Mouse (Mus musculus): ENCODE results near the gene Arhgef3. TPM values are rescaled to one million over a fixed set of nuclear protein-coding genes. Genes with fewer than 3 reads are reported as not detected.

Gene Arhgef3
- polyA plus RNA-seq, 1 experiment from 2014 or later = 8.6 TPM

- H3K27me3 ChIP-seq (ENCODE audit: insufficient read depth, poor library complexity, severe bottlenecking) = no peaks in the 10 kb centered on the region
- no peaks in the 10 kb centered on the region for H3K36me3 ChIP-seq
- peaks cover 5% of the 10 kb centered on the region for H3K4me1 ChIP-seq
- no peak for DNase-seq (ENCODE audit: low spot score)
- 76% methylated on average over 3 of the region's 3 CpGs for WGBS
- H3K4me3 ChIP-seq = no peak overlapping the region
- no peak overlapping the region for H3K27ac ChIP-seq
- no peaks in the 10 kb centered on the region for H3K9me3 ChIP-seq
Measured at GRCm38 (mm10) chr14:27277259-27277658, 162.6 kb downstream of the Arhgef3 start.

DNA sequence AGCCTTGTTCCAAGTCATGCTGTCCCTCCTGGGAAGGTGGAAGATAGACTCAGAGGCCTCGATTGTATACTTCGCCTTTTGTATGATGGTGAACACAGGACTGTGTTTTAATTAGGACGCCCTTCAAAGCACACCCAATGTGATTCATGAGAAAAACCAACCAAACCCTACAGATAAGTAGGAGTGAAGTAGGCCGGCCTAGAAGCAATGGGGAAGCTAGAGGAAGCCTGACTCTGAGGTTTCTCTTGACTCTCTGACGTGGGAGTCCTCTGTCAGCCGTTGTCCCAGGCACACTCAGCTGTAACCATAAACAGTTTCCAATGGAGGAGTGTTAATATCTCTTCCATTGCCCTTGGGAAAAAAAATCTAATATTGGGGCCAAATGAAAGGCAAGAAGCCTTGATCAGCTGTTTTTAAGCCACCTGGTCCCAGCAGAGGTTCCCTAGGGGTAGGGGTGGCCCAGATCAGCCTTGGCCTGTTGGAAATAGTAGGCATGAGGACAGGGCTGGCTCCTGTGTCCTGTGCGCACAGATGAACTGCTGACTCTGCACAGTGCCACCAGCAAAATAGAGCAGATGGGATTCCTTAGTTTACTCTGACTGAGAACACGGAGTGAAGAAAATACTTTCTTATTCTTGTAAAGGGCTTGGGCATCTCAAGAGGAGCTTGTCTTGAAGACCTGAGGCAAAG lies 165.6 kb downstream of the Arhgef3 start:
- no peaks in the 10 kb centered on the region for H3K36me3 ChIP-seq
- no peak overlapping the region for H3K4me3 ChIP-seq
- no peak overlapping the region for H3K27ac ChIP-seq
- H3K27me3 ChIP-seq (ENCODE audit: insufficient read depth, poor library complexity, severe bottlenecking) = no peaks in the 10 kb centered on the region
- DNase-seq (ENCODE audit: low spot score) = no peak
- no peaks in the 10 kb centered on the region for H3K9me3 ChIP-seq
- WGBS = 85% methylated on average over 8 of the region's 8 CpGs
- H3K4me1 ChIP-seq = peaks cover 5% of the 10 kb centered on the region; the same call in 1 of the 2 replicates

DNA sequence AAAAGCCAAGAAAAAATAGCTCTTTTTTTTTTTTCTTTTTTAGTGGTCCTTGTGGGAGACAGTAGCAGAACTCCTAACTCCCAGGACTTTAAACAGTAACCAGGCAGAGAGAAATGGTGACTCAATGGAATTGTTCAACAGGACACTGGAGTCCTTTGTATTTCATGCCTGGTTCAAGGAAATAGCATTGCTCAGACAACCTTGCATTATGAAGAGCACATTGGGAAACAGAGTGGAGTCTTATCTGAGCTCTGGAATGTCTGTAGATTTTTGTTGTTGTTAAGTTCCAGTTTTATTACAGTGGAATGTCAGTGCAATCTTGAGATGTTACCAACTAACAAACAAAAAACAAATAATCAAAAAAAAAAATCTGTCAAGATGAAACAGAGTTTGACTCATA lies 169.3 kb downstream of the Arhgef3 start:
- DNase-seq (ENCODE audit: low spot score) = no peak
- Histone ChIP-seq H3K4me3 (no peak overlapping the region), H3K27me3 (ENCODE audit: insufficient read depth, poor library complexity, severe bottlenecking) (no peaks in the 10 kb centered on the region)

DNA sequence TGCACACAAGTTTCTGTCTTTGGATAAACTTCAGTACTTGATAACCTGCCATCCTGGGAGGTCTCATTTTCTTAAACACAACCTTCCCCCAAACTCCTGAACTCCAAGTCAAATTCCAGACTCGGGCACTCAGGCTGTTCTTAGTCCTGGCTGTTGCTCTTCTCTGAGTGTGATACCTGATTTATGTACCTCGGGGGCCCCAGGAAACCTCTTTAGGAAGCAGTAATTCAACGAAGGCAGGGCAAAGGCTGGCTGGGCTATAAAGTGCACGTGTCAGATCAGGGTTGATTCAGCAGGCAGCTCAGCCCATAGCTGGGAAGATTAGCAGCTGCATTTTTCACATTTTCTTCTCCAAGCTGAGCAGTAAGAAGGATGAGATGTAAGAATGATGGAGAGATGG lies 171.5 kb downstream of the Arhgef3 start:
- Histone ChIP-seq H3K4me1 (peaks cover 19% of the 10 kb centered on the region), H3K36me3 (no peaks in the 10 kb centered on the region), H3K9me3 (no peaks in the 10 kb centered on the region), H3K27me3 (ENCODE audit: insufficient read depth, poor library complexity, severe bottlenecking) (no peaks in the 10 kb centered on the region), H3K4me3 (no peak overlapping the region), H3K27ac (no peak overlapping the region)
- WGBS = 45% methylated on average over 4 of the region's 4 CpGs
- no peak for DNase-seq (ENCODE audit: low spot score)

More for the DNA sequence above, 169.3 kb downstream of the Arhgef3 start:
- H3K4me1 ChIP-seq = peaks cover 14% of the 10 kb centered on the region
- no peaks in the 10 kb centered on the region for H3K36me3 ChIP-seq
- H3K9me3 ChIP-seq = no peaks in the 10 kb centered on the region
- no peak overlapping the region for H3K27ac ChIP-seq

- no peaks in the 10 kb centered on the region for H3K27me3 ChIP-seq (ENCODE audit: insufficient read depth, poor library complexity, severe bottlenecking)
- peaks cover 14% of the 10 kb centered on the region for H3K4me1 ChIP-seq
- no peaks in the 10 kb centered on the region for H3K36me3 ChIP-seq
- peak overlapping the region; percentile 25; the same call in 1 of the 2 replicates for H3K27ac ChIP-seq
- 43% methylated on average over 5 of the region's 5 CpGs for WGBS
- no peak for DNase-seq (ENCODE audit: low spot score)
- H3K9me3 ChIP-seq = no peaks in the 10 kb centered on the region
- no peak overlapping the region for H3K4me3 ChIP-seq
Measured at GRCm38 (mm10) chr14:27289053-27289452, 174.4 kb downstream of the Arhgef3 start.

DNA sequence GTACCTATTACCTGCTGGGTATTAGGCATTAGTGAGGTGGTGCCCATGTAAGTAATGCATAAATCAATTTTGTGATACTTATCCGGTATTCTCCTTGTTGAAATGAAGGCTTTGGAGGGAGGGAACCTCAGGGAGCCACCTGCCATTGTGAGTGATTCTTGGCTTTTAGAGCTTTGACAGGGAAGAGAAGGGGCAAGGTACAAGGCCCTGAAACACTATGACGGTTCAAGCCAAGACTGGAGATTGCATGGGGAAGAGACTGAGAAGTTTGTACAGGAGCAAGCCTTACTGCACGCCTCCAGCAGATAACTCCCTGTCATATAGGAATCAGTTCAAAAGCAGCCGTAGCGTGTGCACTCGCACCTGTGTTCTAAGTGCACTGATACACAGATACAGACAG lies 177.4 kb downstream of the Arhgef3 start:
- no peak for DNase-seq (ENCODE audit: low spot score)
- no peaks in the 10 kb centered on the region for H3K9me3 ChIP-seq
- H3K27ac ChIP-seq = no peak overlapping the region
- no peaks in the 10 kb centered on the region for H3K36me3 ChIP-seq
- no peak overlapping the region for H3K4me3 ChIP-seq
- peaks cover 12% of the 10 kb centered on the region for H3K4me1 ChIP-seq
- no peaks in the 10 kb centered on the region for H3K27me3 ChIP-seq (ENCODE audit: insufficient read depth, poor library complexity, severe bottlenecking)
- WGBS = 78% methylated on average over 6 of the region's 6 CpGs

DNA sequence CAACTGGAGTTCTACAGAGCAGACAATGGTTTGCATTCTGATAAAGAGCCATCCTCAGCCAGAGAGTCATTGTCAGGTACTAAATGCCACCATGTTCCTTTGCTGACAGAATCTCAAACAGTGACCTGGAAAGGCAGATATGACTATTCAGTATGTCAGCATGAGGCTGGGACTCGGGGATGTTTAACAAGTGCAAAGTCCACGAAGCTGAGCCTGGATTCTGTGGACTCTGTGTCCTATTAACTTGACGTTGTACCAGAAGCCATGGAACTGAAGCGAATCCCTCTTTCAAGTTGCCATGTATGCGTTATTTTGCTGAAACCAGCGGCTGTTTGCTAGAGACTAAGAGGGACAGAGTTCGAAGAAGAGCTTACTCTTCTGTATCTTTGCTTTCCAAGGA lies 181.1 kb downstream of the Arhgef3 start:
- Histone ChIP-seq H3K36me3 (no peaks in the 10 kb centered on the region), H3K27me3 (ENCODE audit: insufficient read depth, poor library complexity, severe bottlenecking) (no peaks in the 10 kb centered on the region), H3K4me3 (no peak overlapping the region), H3K4me1 (peaks cover 18% of the 10 kb centered on the region), H3K9me3 (no peaks in the 10 kb centered on the region), H3K27ac (no peak overlapping the region)
- no peak for DNase-seq (ENCODE audit: low spot score)
- 79% methylated on average over 7 of the region's 7 CpGs for WGBS

- H3K36me3 ChIP-seq = no peaks in the 10 kb centered on the region
- WGBS = 79% methylated on average over 5 of the region's 5 CpGs
- H3K27ac ChIP-seq = no peak overlapping the region
- no peaks in the 10 kb centered on the region for H3K9me3 ChIP-seq
- no peak overlapping the region for H3K4me3 ChIP-seq
- no peaks in the 10 kb centered on the region for H3K27me3 ChIP-seq (ENCODE audit: insufficient read depth, poor library complexity, severe bottlenecking)
- no peak for DNase-seq (ENCODE audit: low spot score)
- H3K4me1 ChIP-seq = peaks cover 18% of the 10 kb centered on the region
Measured at GRCm38 (mm10) chr14:27296987-27297386, 182.3 kb downstream of the Arhgef3 start.

DNA sequence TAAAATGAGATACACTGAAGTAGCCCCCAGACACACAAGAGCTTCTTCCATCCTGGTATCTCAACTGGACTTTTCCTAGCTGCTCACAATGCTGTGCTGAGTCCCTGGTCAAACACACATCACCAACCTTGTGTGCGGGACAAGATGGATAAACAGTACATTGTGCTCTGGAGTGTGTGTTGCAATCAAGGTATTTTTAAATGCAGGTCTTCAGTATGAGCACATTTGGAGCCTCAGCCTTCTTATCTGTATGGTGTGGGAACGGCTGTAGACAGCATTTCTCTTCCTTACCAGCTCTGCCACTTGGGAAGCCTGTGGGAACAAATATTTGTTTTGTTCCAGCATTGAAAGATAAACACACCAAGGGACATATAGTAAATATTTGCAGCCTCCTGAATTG lies 184.2 kb downstream of the Arhgef3 start:
- Histone ChIP-seq H3K4me1 (peaks cover 18% of the 10 kb centered on the region), H3K27me3 (ENCODE audit: insufficient read depth, poor library complexity, severe bottlenecking) (no peaks in the 10 kb centered on the region), H3K27ac (no peak overlapping the region), H3K36me3 (no peaks in the 10 kb centered on the region), H3K4me3 (no peak overlapping the region), H3K9me3 (no peaks in the 10 kb centered on the region)
- DNase-seq (ENCODE audit: low spot score) = no peak
- 44% methylated on average over 2 of the region's 2 CpGs for WGBS

GRCm38 (mm10) chr14:27299705-27300104 lies 185.0 kb downstream of the Arhgef3 start:
- no peaks in the 10 kb centered on the region for H3K27me3 ChIP-seq (ENCODE audit: insufficient read depth, poor library complexity, severe bottlenecking)
- H3K4me1 ChIP-seq = peaks cover 18% of the 10 kb centered on the region
- no peak overlapping the region for H3K4me3 ChIP-seq
- WGBS = 35% methylated on average over 4 of the region's 4 CpGs
- no peaks in the 10 kb centered on the region for H3K9me3 ChIP-seq
- no peak overlapping the region for H3K27ac ChIP-seq
- no peaks in the 10 kb centered on the region for H3K36me3 ChIP-seq
- no peak for DNase-seq (ENCODE audit: low spot score)

- Histone ChIP-seq H3K27me3 (ENCODE audit: insufficient read depth, poor library complexity, severe bottlenecking) (no peaks in the 10 kb centered on the region), H3K4me3 (no peak overlapping the region), H3K9me3 (no peaks in the 10 kb centered on the region), H3K36me3 (no peaks in the 10 kb centered on the region), H3K4me1 (peaks cover 15% of the 10 kb centered on the region), H3K27ac (no peak overlapping the region)
- WGBS = 71% methylated on average over 5 of the region's 5 CpGs
- no peak for DNase-seq (ENCODE audit: low spot score)
Measured at GRCm38 (mm10) chr14:27301768-27302499, 187.2 kb downstream of the Arhgef3 start.

- WGBS = 67% methylated on average over 4 of the region's 4 CpGs
- Histone ChIP-seq H3K4me3 (no peak overlapping the region), H3K9me3 (no peaks in the 10 kb centered on the region), H3K27ac (no peak overlapping the region), H3K36me3 (no peaks in the 10 kb centered on the region), H3K4me1 (peaks cover 10% of the 10 kb centered on the region; the same call in 1 of the 2 replicates), H3K27me3 (ENCODE audit: insufficient read depth, poor library complexity, severe bottlenecking) (no peaks in the 10 kb centered on the region)
- no peak for DNase-seq (ENCODE audit: low spot score)
Measured at GRCm38 (mm10) chr14:27303294-27303693, 188.6 kb downstream of the Arhgef3 start.

GRCm38 (mm10) chr14:27304408-27304807 lies 189.7 kb downstream of the Arhgef3 start:
- H3K27me3 ChIP-seq (ENCODE audit: insufficient read depth, poor library complexity, severe bottlenecking) = no peaks in the 10 kb centered on the region
- no peaks in the 10 kb centered on the region for H3K9me3 ChIP-seq
- peaks cover 3% of the 10 kb centered on the region; the same call in 1 of the 2 replicates for H3K4me1 ChIP-seq
- H3K36me3 ChIP-seq = no peaks in the 10 kb centered on the region
- 78% methylated on average over 4 of the region's 4 CpGs for WGBS
- no peak overlapping the region for H3K27ac ChIP-seq
- H3K4me3 ChIP-seq = no peak overlapping the region
- no peak for DNase-seq (ENCODE audit: low spot score)

Measured in heart, embryonic 10.5 days (tissue).